Mouse (Mus musculus) mouse embryonic stem cell (cell line): Measurements from ENCODE around the gene Sik3.
"Not testable (repeated sequence)": the region's sequence is repeated elsewhere in the genome, so short reads cannot be mapped to it uniquely, and the experiment has no call there.

ENCODE experiments used
- in situ Hi-C, 2 experiments: fragments of 300-500 bp; cut with MboI; formaldehyde crosslinking; loops; 1 replicate in 1 of 2; 3 replicates in 1 of 2; pipeline ENCODE4 v1.14.3; 2019 to 2020; ENCODE audit warnings: low sequenced_read_pairs in 2 of 2, low pct_unique_long_range_greater_than_20kb in 1 of 2, mixed read lengths in 1 of 2; ENCODE audit not compliant: unreplicated experiment in 1 of 2

Gene Sik3

DNA sequence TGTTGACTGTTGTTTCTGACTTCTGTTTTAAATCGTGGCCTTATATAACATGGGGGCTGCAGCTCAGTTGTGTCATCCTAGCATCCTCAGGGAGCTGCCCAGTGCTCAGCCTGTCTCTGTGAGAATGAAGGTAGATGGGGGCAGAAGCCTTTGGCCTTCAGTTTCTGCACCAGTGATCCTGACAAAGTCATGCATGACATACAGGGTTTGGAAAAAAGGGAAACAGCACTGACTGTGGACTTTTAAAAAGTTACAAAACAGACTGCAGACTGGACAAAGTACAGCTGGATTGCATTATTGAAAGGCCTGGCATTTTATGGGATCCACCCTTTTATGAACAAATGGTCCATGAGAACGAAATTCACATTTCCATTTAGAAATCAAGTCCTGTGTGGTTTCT lies 113.7 kb downstream of the Sik3 start:
- in situ Hi-C loops: no loop called here

DNA sequence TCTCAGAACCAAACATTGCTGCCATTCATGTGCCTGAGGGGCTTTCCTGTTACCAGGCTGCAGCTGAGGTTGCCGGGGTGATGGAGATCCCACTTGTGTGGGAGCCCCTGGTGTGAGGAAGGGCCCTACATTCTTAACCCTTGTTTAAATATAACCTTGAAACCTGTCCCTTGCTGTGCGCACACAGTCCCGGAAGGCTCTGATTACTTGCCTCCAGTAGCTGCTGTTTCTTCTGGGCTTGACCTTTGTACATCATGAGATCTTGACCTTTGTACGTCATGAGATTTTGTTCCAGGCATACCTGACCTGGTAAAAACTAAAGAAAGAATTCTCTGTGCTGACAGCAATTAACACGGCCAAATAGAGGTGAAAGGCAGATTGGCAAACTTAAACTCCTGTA lies 114.7 kb downstream of the Sik3 start:
- in situ Hi-C loops: no loop called here

DNA sequence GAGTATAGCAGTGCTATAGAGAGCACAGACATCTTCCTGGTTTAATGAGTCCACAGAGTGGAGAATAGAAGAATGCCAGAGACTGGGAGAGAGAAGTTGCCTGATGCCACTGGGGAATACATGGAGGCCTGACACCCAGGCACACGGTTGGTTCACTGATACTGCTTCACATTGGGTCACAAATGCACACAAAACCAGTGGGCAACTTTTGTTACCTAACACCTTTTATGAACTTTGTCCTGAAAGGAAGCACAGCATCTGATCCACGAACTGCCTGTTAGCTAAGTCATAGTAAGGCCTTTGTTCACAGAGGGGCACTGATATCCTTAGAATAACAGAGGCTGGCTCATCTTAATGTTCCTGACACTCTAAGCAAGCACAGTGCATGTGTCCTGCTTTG lies 116.6 kb downstream of the Sik3 start:
- in situ Hi-C loops: no loop called here

DNA sequence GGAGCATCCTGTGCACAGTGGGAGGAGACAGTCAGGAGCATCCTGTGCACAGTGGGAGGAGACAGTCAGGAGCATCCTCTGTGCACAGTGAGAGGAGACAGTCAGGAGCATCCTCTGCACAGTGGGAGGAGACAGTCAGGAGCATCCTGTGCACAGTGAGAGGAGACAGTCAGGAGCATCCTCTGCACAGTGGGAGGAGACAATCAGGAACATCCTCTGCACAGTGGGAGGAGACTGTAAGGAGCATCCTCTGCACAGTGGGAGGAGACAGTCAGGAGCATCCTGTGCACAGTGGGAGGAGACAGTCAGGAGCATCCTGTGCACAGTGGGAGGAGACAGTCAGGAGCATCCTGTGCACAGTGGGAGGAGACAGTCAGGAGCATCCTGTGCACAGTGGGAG lies 120.2 kb downstream of the Sik3 start:
- in situ Hi-C loops: not testable (repeated sequence)

DNA sequence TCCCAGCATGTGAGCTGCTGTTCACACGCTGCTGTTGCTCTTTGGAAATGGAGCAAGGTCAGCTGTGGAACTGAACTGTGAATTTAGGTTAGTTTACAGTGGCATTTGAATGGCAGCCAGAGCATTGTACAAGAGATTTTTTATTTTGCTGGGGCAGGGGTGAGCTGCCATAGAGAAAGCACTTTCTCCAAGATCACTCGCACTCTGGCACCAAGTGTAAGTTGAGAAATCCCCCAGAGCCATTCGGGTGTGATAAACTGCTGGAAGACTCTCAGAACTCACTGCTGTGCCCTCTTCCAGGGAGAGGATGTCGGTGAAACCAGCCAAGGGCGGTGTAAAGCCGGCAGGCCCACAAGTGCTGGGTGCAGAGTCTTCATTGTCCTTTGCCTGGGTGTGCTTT lies 126.2 kb downstream of the Sik3 start:
- in situ Hi-C loops: no loop called here

DNA sequence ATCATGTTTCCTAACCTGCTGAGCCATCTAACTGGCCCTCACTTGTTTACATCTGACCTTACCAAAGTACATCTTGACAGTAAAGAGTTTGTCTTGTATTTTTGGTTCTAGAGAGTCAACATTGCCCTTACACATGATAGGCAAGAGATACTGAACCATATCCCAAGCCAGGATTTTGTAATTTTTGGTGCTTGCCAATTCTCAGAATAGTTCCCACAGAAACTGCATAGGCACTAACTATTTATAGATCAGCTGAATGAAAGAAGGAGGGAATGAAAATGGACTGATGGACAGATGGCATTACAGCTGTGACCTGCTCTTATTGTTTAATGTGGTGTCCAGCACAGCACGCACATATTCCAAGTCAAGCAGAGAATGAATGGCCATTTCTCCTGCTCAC lies 128.2 kb downstream of the Sik3 start:
- in situ Hi-C loops: no loop called here

DNA sequence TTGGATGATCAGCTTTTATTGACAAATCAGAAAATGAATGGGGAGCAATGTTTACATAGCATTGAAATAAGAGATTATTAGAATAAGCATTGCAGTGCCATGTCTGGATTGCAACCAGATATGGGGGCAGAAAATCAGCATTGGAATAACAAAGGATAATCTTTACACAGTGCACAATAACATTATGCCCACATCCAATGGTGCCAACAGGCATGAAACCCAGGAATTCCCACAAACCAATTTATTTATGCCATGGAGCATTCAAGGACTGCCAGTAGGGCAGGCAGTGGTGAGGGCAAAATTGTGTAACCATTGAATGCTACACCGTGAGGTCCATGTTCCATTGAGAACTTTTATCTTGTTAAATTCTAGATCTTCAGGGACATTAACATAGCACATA lies 129.4 kb downstream of the Sik3 start:
- in situ Hi-C loops: no loop called here

DNA sequence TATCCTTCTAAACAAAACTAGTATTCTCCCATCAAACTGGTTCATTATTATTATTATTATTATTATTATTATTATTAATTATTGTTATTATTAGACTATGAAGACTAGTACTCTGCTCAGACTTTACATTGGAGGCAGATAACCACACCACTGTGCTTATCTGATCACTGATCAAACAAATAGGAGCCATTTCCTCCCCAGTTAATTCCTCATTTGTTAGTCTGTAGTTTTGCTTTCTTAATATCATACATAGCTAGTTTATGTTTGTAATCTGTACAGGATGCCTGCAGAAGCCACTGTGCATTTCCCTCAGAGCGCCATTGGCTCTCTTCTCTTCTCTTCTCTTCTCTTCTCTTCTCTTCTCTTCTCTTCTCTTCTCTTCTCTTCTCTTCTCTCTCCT lies 129.9 kb downstream of the Sik3 start:
- in situ Hi-C loops: no loop called here

DNA sequence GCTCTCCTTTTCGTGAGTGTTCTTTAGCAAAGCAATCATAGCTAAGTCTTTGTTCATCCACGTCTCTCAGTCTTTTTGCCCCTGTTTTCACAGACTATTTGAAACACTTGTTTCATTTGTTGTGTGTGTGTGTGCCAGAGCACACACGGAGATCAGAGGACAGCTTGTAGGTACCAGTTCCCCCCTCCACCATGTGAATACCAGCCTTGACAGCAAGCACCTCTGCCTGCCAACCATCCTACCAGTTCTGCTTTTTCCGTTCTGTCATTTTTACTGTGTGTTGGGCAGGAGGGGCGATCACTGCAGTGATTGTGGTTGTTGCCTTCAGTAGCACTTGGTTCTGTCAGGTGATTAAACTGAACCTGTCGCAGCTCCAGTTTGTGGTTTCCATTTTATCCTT lies 132.4 kb downstream of the Sik3 start:
- in situ Hi-C loops: no loop called here

DNA sequence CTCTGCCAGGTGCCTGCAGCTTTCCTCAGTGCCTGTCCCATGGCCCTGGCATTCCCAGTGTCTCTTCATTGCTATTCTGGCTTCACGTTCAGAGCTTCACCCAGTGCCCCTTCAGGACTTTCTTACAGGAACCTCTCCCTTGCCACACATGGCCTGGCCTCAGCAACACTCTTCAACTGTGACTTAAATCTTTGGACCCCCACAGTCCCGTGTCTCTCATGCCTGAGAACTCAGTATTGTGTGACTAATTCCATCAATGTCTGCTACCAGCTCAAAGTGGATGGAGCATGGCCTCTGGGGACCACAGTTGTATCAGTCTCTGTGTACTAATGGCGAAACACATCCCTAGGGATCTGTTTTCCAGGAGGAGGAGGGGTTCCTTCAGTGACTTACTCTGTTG lies 133.8 kb downstream of the Sik3 start:
- in situ Hi-C loops: no loop called here

DNA sequence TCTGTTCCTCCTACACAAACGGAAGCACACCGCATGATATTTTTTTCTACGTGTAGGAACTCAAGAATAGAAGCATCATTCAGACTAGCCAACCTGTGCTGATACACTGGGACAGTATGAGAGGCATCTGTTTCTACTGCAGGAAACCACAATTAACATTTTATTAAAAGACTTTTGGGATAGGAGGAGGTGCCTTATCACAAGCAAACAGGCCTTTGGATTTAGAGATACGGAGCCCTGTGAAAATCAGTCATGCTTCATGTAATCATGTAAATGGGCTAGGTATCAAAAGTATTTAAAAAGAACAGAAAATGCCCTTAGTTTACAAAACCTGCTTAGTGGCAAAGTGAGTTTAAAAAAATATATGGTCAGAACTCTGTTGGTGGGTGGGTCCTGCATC lies 136.1 kb downstream of the Sik3 start:
- in situ Hi-C loops: no loop called here

DNA sequence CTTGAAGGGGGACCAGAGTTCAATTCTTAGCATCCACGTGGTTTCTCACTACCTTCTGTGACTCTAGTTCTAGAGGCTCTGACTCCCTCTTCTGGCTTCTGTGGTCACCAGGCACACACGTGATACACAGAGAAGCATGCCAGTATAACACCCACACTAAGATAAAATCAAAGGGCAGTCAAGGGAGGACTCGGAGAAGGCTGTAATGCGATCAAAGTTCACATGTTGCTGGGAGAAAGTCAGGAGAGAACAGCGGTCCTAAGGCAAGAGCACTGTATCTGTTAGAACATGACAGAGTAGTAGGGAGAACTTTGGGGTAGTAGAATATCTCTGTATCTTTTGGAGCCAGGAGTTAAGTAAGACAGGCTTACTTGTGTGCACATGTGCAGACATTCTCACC lies 136.8 kb downstream of the Sik3 start:
- in situ Hi-C loops: no loop called here

DNA sequence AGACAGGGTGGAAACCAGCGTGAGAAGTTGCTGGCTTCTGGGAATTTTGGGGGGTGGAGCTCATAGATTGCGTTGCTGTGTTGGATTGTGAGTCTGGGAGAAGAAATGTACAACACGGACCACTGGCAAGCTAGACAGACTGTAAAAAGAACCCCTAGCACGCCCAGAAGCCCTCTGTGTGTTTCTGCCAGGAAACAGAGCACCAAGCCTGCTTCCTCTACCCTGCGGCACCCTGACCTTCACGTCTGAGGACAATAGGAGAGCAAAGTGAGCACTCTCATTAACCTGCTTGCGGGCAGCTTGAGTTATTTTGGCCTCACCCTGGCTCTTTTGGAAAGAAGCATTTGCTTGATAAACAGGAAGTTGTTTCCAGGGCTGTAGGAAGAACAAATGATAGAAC lies 137.5 kb downstream of the Sik3 start:
- in situ Hi-C loops: no loop called here

DNA sequence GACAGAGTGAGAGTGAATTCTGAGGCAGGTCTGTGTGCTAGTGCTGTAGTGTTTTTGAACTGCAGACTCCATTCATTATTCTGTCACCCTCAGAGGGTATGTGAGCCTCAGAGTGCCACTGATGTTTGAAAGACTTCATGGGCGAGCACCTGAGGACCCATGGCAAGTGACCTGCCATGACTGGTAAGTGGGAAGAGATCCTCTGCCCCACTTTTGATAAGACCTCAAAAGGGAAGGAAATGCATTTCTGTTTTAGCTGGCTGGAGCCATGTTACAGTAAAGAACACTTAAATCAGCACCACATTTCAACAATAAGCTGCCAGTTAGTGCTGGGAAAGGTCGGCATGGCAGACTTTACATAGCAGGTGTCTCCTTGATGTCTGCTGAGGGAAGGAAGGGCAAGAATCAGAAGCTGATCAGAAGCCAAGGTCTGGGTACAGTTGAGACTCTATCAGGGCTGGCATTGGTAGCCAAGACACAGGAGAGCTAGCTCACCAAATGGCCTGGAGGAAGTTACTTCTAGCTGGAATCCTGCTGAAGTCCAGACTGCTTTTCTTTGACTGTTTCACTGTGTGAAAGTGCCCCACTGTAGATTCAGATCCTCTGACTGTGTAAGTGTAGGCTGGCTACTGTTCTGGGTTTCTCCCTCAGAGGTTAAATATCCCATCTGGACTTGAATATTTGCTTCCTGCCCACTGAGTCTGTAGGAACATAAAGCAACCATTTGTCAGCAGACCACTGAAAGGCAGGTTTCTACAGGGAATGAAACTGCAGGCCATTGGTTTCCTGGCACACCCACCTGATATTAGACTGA lies 138.5 kb downstream of the Sik3 start:
- in situ Hi-C loops: no loop called here

DNA sequence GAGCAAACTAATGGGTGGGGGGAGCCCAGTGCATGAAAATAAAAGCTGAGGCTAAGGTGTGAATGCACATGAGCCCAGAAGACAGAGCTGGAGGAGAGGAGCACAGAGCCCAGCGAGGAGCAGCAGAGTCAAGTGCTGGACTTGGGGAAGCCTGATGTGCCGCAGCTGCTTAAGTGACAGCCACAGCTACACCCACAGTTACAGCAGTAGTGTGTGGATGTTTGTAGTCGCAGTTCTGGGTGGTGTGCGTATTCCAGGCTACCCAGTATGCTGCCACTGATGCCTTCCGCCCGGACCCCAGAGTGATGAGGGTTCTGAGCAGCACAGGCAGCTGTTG lies 139.1 kb downstream of the Sik3 start:
- in situ Hi-C loops: no loop called here

DNA sequence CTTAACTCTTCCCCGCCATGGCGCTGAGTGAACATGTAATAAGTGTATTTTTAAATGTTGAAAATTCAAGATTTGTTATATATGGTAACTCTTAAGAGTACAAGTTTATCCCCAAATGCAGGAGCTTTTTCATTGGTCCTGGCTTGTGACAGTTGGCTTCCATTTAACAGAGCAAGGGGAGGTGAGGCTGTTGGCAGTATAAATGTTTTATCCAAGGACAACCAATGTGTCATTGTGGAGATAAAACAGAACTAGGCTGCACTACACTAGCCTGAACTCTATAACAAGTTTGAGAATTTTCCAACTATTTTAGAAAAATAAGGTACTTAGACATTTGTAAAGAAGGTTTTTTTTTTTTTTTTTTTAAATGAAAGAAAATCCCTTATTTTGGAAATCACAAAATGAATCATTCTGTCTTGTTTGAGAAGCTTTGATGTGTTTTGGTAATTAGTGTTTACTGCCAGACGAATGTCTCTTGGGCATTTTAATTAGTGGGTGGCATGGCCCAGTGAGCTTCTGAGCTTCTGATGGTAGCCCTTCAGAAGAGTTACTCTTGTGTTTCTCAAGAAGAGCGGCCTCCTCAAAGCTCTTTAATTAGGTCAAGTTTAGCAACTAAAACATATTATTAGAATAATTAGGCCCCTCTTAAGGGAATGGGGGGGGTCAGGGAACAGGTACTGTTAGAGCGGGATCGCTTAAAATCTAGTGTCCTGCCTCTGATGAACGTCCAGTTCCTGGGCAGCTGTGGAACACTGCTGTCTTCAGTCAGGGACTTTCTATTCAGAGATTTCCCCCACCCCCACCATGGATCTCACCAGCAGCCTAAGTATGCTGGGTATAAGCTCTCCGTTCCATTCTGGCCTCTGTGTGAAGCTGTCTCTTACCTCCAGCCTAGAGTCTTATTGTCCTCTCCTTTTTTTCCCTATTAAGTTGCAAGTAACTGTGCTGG lies 139.7 kb downstream of the Sik3 start:
- in situ Hi-C loops: no loop called here

DNA sequence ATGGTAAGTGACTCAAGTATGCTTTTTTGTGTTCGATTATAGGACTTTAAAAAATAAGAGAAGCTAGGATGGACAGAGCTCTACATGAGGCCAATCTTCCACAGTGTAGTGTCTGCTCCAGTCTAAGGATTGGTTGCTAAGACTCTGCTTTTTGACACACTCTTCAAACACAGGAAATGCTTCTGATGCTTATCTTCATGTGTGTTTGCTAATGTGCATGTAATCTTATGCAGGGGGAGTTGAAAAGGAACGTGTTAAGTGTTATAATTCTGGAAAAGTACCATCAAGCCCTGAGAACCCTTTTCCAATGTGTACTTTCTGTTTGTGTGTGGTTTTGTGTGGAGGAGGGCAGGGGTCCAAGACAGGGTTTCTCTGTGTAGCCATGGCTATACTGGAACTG lies 141.8 kb downstream of the Sik3 start:
- in situ Hi-C loops: no loop called here

DNA sequence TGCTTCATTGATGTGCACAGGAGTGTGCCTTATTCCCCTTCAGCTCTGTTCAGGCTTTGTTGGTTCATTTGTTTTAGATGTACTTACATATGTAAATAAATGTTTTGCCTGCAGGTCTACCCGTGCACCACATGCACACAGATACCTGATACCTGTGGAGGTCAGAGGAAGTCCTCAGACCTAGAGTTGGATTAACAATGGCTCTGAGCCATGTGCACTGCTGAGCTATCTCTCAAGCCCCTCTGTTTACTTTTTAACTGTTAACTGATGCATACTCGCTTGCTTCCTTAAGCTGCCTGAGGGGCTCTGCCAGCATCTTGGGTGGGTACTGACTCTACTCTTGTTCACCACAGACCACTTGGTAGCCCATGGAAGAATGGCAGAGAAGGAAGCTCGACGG lies 142.4 kb downstream of the Sik3 start:
- in situ Hi-C loops: no loop called here

DNA sequence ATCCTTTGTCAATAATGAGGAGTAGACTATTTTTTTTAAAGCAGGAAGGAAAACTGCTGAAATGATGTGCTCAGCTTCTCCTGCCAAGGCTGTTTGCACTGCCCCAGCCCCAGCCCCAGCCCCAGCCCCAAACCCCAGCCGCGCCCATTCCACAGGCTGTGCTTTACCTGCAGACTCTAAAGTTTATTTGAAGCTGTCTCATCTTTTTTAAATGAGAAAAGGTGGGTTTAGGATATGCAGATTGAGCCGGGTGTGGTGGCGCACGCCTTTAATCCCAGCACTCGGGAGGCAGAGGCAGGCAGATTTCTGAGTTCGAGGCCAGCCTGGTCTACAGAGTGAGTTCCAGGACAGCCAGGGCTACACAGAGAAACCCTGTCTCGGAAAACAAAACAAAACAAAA lies 143.2 kb downstream of the Sik3 start:
- in situ Hi-C loops: not testable (repeated sequence)

DNA sequence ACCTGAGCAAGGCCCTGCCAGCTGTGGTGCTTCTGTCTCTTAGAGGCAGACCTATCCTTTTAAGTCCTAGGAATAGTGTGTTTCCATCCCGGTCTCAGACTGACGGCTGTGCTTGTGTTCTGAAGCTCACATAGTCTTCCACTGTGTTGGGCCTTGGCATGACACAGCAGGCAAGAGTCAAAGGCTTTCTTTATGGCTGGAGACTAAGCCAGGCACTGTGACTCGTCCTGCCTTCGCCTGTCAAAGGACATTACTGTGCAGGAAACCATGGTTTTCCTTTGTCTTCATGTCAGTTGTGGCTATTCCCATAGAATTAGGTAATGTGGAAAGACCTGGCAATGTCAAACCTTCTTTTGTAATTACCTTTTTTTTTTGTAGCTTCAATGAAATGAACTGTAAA lies 144.1 kb downstream of the Sik3 start:
- in situ Hi-C loops: no loop called here
